Mouse (Mus musculus): ENCODE results near the gene Ncoa3. TPM values are rescaled to one million over a fixed set of nuclear protein-coding genes. Genes with fewer than 3 reads are reported as not detected.

Gene Ncoa3
- total RNA-seq, 2 experiments from 2014 or later = 13.5 to 13.9 TPM

DNA sequence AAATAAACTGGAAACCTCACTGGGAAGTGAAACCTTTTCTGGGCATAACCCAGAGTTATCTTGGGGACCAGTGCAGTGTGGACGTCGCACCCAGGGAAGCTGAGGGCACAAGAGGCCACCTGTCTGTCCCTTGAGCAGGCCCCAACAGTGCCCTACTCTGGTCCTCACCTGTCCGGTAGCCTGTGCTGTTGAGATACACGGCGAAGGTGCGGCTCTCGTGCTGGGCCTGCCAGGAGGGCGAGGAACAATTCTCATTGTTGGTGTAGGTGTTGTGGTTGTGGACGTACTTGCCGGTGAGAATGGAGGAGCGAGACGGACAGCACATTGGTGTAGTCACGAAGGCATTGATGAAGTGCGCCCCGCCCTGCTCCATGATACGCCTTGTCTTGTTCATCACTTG, 124.3 kb downstream of the Ncoa3 start:
- DNase-seq = no peak
- intact Hi-C loops (cut with DNase I) = no loop called here

DNA sequence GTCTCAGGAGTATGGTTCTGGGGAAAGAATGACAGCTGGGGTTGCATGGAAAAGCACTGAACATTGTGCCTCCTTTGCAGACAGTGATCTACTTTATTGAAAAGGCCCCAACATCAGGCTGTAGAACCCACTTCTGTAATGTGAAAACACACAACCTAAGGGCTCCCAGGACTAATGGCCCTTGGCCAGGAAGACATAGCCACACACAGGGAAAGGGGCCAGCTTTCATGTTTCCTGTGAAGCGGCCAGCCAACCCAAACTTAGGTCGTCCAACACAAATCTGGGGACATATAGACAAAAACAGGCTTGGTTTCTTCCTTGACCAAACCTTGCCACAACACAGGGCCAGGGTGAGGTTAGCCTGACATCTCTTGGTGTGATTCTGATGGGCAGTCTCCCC, 127.6 kb downstream of the Ncoa3 start:
- DNase-seq = no peak
- intact Hi-C loops (cut with DNase I) = no loop called here

DNA sequence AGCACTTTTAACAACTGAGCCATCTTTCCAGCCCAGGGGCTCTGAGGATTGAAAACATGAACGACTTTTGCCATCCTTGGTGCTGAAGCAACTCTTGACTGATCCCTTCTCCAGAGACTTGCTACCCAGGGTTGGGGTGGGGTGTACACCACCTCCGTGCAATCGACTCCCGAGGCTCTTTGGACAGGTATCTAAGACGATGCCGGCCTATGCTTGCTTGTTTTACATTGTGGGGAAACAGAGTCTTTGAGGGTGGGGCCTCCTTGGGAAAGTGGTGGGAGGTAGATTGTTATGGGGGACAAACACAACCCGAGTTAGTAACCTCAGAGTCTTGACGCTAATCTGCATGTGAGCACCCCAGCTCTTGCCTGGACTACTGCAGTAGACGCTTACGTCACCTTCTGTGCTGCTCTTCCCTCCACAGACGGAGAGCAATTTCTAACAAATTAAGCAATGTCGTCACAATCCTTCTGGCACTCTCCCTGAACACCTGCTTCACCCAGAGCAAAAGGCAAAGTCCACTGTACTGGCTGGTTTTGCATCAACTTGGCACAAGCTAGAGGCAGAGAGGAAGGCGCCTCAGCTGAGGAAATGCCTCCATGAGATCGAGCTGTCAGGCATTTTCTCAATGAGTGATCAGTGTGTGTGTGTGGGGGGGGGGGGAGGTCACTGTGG, 129.4 kb downstream of the Ncoa3 start:
- no peak for DNase-seq
- intact Hi-C loops (cut with DNase I) = no loop called here

DNA sequence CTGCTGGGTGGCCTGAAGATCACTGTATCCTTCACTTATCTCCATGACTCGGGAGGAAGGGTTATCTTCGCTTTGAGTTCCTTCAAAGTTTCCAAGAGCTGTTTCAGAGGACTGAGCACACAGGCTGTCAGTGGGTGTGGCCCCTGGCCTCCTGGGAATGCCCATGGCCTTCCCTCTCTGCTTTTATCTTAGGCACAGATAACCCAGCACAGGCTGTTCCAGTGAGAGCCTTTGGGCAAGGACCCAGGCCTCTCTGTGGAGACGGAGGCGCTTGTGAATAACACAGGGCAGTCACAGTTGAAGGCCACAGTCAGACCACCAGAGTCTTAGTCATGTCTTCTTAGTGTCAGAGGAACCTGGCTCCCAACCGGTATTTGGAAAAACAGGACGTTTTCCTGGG, 130.3 kb downstream of the Ncoa3 start:
- peak in 1 of 2 experiments; percentile 55 for DNase-seq
- intact Hi-C loops (cut with DNase I) = no loop called here

Other genes starting within 250 kb of the Ncoa3 start
- 10 to 100 TPM; 12.7 to 17.3 TPM for gene Zmynd8, start 93.6 kb upstream of the Ncoa3 start, total RNA-seq (2021)
- 10 to 100 TPM in 1 of 2 experiments, 1 to 10 TPM in 1; 7.9 to 10.5 TPM for gene Sulf2, start 163.0 kb downstream of the Ncoa3 start, total RNA-seq (2021)